Mouse (Mus musculus): Measurements from ENCODE around the gene Capn1. TPM values are rescaled to one million over a fixed set of nuclear protein-coding genes. Genes with fewer than 3 reads are reported as not detected.

Gene Capn1
- polyA plus RNA-seq, 1 experiment from 2014 or later: 17.8 TPM

DNA sequence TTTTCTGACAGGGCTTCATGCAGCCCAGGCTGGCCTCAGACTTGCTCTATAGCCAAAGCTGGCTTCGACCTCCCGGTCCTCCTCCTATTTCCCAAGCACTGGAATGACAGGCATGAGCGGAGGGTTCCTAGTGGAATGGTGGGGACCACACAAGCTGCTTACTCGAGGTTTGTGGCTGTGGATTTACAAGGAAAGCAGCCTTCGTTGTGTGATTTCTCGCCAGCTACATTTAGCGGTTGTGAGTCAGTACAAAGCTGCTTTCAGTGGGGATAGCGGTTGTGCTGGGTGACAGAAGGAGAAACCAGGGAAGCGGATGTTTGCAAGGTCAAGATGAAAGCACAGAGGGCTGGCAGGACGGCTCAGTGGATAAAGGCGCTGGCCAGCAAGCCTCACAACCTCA lies 10.2 kb downstream of the Capn1 start:
- Histone ChIP-seq H3K4me2 (replicated peaks; ENCODE audit: low read depth) (no peak overlapping the region), H3K4me1 (replicated peaks; ENCODE audit: control insufficient read depth, insufficient read depth, low read length) (no peaks in the 10 kb centered on the region), H3K4me3 (ENCODE audit: low read depth, low read length) (no peak overlapping the region), H3K9ac (ENCODE audit: low read depth, low read length) (no peak overlapping the region; the same call in 1 of the 2 replicates), H3K27ac (ENCODE audit: low read depth, low read length) (no peak overlapping the region), H3K9me3 (ENCODE audit: control insufficient read depth) (no peaks in the 10 kb centered on the region), H3K36me3 (ENCODE audit: control insufficient read depth, insufficient read depth) (peaks cover 18% of the 10 kb centered on the region), H3K27me3 (replicated peaks; ENCODE audit: control insufficient read depth, insufficient read depth, low read length) (no peaks in the 10 kb centered on the region)
- whole genome bisulfite sequencing: 73% methylated on average over 11 of the region's 11 CpGs
- ATAC-seq: no peak
- no peak for TF ChIP-seq CTCF (IDR thresholded peaks at IDR 0.05; ENCODE audit: low read depth)

DNA sequence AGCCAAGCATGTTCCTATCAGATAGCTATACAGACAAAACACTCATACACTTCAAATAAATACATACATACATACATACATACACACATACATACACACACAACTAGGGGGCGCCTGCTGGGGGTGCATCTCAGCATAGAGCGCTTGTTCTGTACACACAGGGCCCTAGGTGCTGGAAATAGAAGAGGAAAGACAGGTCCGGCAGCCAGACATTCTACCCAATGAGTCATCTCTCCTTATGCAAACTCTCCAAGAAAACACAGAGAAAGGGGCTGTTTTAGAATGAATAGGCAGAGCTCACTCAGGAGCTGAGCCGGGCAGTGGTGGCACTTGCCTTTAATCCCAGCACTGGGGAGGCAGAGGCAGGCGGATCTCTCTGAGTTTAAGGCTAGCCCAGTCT lies 15.7 kb downstream of the Capn1 start:
- H3K36me3 ChIP-seq (ENCODE audit: control insufficient read depth, insufficient read depth): peaks cover 22% of the 10 kb centered on the region
- H3K9ac ChIP-seq (ENCODE audit: low read depth, low read length): no peak overlapping the region
- WGBS: 72% methylated on average over 5 of the region's 5 CpGs
- H3K27me3 ChIP-seq (replicated peaks; ENCODE audit: control insufficient read depth, insufficient read depth, low read length): no peaks in the 10 kb centered on the region
- no peak overlapping the region for H3K27ac ChIP-seq (ENCODE audit: low read depth, low read length)
- no peak overlapping the region for H3K4me3 ChIP-seq (ENCODE audit: low read depth, low read length)
- no peak for TF ChIP-seq CTCF (IDR thresholded peaks at IDR 0.05; ENCODE audit: low read depth)
- no peak overlapping the region for H3K4me2 ChIP-seq (replicated peaks; ENCODE audit: low read depth)
- no peaks in the 10 kb centered on the region for H3K4me1 ChIP-seq (replicated peaks; ENCODE audit: control insufficient read depth, insufficient read depth, low read length)
- no peak for ATAC-seq
- no peaks in the 10 kb centered on the region for H3K9me3 ChIP-seq (ENCODE audit: control insufficient read depth)

DNA sequence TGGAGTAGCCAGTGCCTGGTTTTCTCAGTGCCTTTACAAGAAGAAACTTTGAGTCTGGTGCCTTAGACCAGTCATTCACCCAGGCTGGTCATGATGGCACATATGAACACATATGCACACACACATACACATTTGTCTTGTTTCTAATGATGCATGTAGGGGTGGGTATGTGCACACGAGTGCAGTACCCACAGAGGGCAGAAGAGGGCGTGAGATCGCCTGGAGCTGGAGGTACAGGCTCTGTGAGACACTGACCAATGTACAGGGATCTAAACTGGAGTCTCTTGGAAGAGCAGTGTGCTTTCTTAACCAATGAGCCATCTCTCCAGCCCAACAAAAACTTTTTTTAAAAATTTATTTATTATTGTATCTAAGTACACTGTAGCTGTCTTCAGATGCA lies 17.5 kb downstream of the Capn1 start:
- Histone ChIP-seq H3K9ac (ENCODE audit: low read depth, low read length) (no peak overlapping the region), H3K9me3 (ENCODE audit: control insufficient read depth) (no peaks in the 10 kb centered on the region), H3K4me2 (replicated peaks; ENCODE audit: low read depth) (no peak overlapping the region), H3K27ac (ENCODE audit: low read depth, low read length) (no peak overlapping the region), H3K4me1 (replicated peaks; ENCODE audit: control insufficient read depth, insufficient read depth, low read length) (no peaks in the 10 kb centered on the region), H3K27me3 (replicated peaks; ENCODE audit: control insufficient read depth, insufficient read depth, low read length) (no peaks in the 10 kb centered on the region), H3K36me3 (ENCODE audit: control insufficient read depth, insufficient read depth) (peaks cover 40% of the 10 kb centered on the region), H3K4me3 (ENCODE audit: low read depth, low read length) (no peak overlapping the region)
- ATAC-seq: no peak
- 89% methylated on average over 3 of the region's 3 CpGs for WGBS
- TF ChIP-seq CTCF (IDR thresholded peaks at IDR 0.05; ENCODE audit: low read depth): peak; percentile 46

DNA sequence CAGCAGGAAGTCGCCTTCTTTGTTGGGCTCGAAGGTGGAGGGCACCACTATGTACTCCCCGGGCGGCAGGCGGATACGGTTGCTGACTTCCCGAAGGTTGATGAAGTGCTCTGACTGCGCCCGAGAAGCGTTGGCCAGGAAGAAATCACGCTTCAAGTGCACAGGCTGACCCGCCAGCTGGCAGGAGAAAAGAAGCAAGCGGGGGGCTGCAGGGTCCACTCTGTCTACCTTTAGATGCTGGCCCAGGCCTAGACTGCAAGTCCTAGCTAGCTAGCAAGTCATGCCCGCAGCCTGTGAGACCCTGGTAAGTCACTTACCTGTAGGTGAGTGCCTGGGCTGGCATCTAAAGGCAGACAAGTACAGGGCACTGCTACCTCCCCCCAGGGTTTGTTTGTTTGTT lies 21.0 kb downstream of the Capn1 start:
- H3K9ac ChIP-seq (ENCODE audit: low read depth, low read length): no peak overlapping the region
- H3K4me2 ChIP-seq (replicated peaks; ENCODE audit: low read depth): no peak overlapping the region
- H3K4me1 ChIP-seq (replicated peaks; ENCODE audit: control insufficient read depth, insufficient read depth, low read length): no peaks in the 10 kb centered on the region
- H3K27me3 ChIP-seq (replicated peaks; ENCODE audit: control insufficient read depth, insufficient read depth, low read length): no peaks in the 10 kb centered on the region
- WGBS: 88% methylated on average over 14 of the region's 14 CpGs
- peaks cover 56% of the 10 kb centered on the region for H3K36me3 ChIP-seq (ENCODE audit: control insufficient read depth, insufficient read depth)
- no peaks in the 10 kb centered on the region for H3K9me3 ChIP-seq (ENCODE audit: control insufficient read depth)
- TF ChIP-seq CTCF (IDR thresholded peaks at IDR 0.05; ENCODE audit: low read depth): no peak
- no peak overlapping the region for H3K27ac ChIP-seq (ENCODE audit: low read depth, low read length)
- no peak overlapping the region for H3K4me3 ChIP-seq (ENCODE audit: low read depth, low read length)
- ATAC-seq: no peak

DNA sequence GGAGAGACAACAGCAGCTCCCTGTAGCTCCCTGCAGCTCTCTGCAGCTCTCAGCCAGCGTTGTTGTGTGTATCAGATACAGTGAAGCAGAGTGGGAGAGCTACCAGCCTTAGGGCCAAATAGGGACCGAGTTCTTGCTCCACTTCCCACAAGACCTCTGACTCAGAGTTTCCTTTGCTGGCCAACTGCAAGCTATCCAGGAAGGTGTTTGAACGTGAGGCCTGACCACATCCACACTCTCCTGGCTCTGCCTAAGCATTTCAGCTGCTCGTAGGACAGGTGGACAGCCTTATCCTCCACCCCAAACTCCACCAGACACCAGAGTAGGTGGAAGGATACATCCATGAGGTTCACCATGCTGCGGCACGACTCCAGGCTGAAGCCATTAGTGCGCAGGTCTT lies 23.7 kb downstream of the Capn1 start:
- Histone ChIP-seq H3K9me3 (ENCODE audit: control insufficient read depth) (no peaks in the 10 kb centered on the region), H3K4me1 (replicated peaks; ENCODE audit: control insufficient read depth, insufficient read depth, low read length) (no peaks in the 10 kb centered on the region), H3K27ac (ENCODE audit: low read depth, low read length) (no peak overlapping the region), H3K27me3 (replicated peaks; ENCODE audit: control insufficient read depth, insufficient read depth, low read length) (no peaks in the 10 kb centered on the region), H3K36me3 (ENCODE audit: control insufficient read depth, insufficient read depth) (peaks cover 48% of the 10 kb centered on the region), H3K4me2 (replicated peaks; ENCODE audit: low read depth) (no peak overlapping the region), H3K9ac (ENCODE audit: low read depth, low read length) (no peak overlapping the region), H3K4me3 (ENCODE audit: low read depth, low read length) (no peak overlapping the region)
- no peak for ATAC-seq
- WGBS: 79% methylated on average over 7 of the region's 7 CpGs
- TF ChIP-seq CTCF (IDR thresholded peaks at IDR 0.05; ENCODE audit: low read depth): no peak

DNA sequence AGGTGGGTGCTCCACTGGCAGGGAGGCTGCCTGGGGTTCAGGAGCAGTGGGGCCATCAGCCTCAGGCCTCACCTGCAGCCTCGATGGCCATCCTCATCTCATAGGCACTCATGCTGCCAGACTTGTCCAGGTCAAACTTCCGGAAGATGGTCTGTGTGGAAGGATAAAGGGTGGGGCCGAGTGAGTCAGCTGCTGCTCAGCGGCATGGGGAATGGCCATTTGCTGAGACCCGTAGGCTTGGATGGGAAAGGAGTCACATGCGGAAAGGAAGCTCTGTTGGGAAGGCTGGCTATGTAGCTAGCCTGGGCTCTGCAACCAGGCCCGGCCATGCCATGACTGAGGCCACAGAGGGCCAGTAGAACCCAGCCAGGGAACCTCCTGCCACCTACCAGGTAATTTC lies 24.2 kb downstream of the Capn1 start:
- Histone ChIP-seq H3K4me2 (replicated peaks; ENCODE audit: low read depth) (no peak overlapping the region), H3K27me3 (replicated peaks; ENCODE audit: control insufficient read depth, insufficient read depth, low read length) (no peaks in the 10 kb centered on the region), H3K27ac (ENCODE audit: low read depth, low read length) (no peak overlapping the region), H3K9ac (ENCODE audit: low read depth, low read length) (no peak overlapping the region), H3K4me3 (ENCODE audit: low read depth, low read length) (no peak overlapping the region), H3K4me1 (replicated peaks; ENCODE audit: control insufficient read depth, insufficient read depth, low read length) (no peaks in the 10 kb centered on the region), H3K36me3 (ENCODE audit: control insufficient read depth, insufficient read depth) (peaks cover 43% of the 10 kb centered on the region; the same call in 1 of the 2 replicates), H3K9me3 (ENCODE audit: control insufficient read depth) (no peaks in the 10 kb centered on the region)
- ATAC-seq: no peak
- TF ChIP-seq CTCF (IDR thresholded peaks at IDR 0.05; ENCODE audit: low read depth): no peak
- WGBS: 71% methylated on average over 7 of the region's 7 CpGs

DNA sequence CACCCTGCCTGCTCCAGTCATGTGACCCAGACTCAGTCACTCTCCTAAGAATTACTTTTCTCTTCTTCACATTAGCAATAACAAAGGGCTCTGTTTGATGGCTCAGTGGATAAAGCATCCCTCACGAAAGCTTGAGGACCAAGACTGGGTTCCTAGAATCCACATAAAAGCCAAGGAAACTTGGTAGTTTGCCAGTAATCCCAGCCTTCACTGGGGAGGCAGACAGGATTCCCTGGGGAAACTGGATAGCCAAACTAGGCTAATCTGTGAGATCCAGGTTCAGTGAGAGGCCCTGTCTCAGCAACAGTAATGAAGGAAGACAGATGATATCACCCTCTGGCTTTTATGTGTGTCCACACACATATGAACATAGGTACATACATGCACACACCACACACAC lies 24.8 kb downstream of the Capn1 start:
- Histone ChIP-seq H3K9ac (ENCODE audit: low read depth, low read length) (no peak overlapping the region), H3K4me2 (replicated peaks; ENCODE audit: low read depth) (no peak overlapping the region), H3K4me3 (ENCODE audit: low read depth, low read length) (no peak overlapping the region), H3K36me3 (ENCODE audit: control insufficient read depth, insufficient read depth) (peaks cover 40% of the 10 kb centered on the region; the same call in 1 of the 2 replicates), H3K27ac (ENCODE audit: low read depth, low read length) (no peak overlapping the region), H3K4me1 (replicated peaks; ENCODE audit: control insufficient read depth, insufficient read depth, low read length) (no peaks in the 10 kb centered on the region), H3K27me3 (replicated peaks; ENCODE audit: control insufficient read depth, insufficient read depth, low read length) (no peaks in the 10 kb centered on the region), H3K9me3 (ENCODE audit: control insufficient read depth) (no peaks in the 10 kb centered on the region)
- TF ChIP-seq CTCF (IDR thresholded peaks at IDR 0.05; ENCODE audit: low read depth): no peak
- ATAC-seq: no peak
- WGBS: 59% methylated on average over 1 of the region's 1 CpGs

All from intestine, postnatal 0 days (tissue).